ENCODE assay signal across 8 mouse cellular contexts in genomic region chr3:101398071-101398786, GRCm38 (mm10). TPM values are rescaled to one million over a fixed set of nuclear protein-coding genes. Genes with fewer than 3 reads are reported as not detected.
DNase-seq lines count a peak whose midpoint lies in the region; ATAC-seq lines count a peak whose summit lies in the region.

No protein-coding gene starts in this region.

- 11% methylated on average over 12 of the region's 12 CpGs for WGBS in limb, embryonic 12.5 days

- no peak overlapping the region for H3K4me3 ChIP-seq in limb, embryonic 12.5 days (replicated peaks)

- no peaks in the 10 kb centered on the region for H3K36me3 ChIP-seq in limb, embryonic 12.5 days

- peaks cover 97% of the 10 kb centered on the region for H3K4me1 ChIP-seq in limb, embryonic 12.5 days (replicated peaks)

- H3K9ac ChIP-seq in limb, embryonic 12.5 days (replicated peaks), result peak overlapping the region; percentile 32; the same call in 1 of the 2 replicates

- peak; percentile 58 for ATAC-seq in limb, embryonic 12.5 days (ENCODE audit: insufficient number of reproducible peaks, insufficient read depth, low FRiP score, low TSS enrichment, low read depth)
- ATAC-seq in CD4-positive, CD25-positive, alpha-beta regulatory T cell, adult 4 months, result no peak

- peak overlapping the region; percentile 40 for H3K4me2 ChIP-seq in limb, embryonic 12.5 days

- peak overlapping the region; percentile 98 for H3K27ac ChIP-seq in limb, embryonic 12.5 days

- peak; percentile 55 to 67 for DNase-seq in cerebellum, postnatal 10 days
- no peak for DNase-seq in cerebellum, postnatal 36 days
- peak; percentile 41 to 76 for DNase-seq in adrenal gland, postnatal 36 days
- DNase-seq in heart, adult 8-10 months (ENCODE audit: low spot score), result peak; percentile 28
- no peak for DNase-seq in thymus, postnatal 25 days
- DNase-seq in layer of hippocampus, postnatal 14 days (ENCODE audit: low spot score in 2 of 2), result no peak

- H3K27me3 ChIP-seq in limb, embryonic 12.5 days, result no peaks in the 10 kb centered on the region

- H3K9me3 ChIP-seq in limb, embryonic 12.5 days, result no peaks in the 10 kb centered on the region

RNA-seq across cellular contexts. Expression of gene Igsf3, which starts 21.3 kb away (rescaled TPM):
- 1 to 10 TPM; 5.2 to 6.7 TPM for total RNA-seq in adrenal gland, postnatal 36 days (2021)
- total RNA-seq in heart, adult 8-10 months (2022), result 10 to 100 TPM; 10.1 to 12.3 (median 12.0) TPM
- polyA plus RNA-seq in limb, embryonic 12.5 days (2016; fragmentation: Nextera tagmentation; extraction: Ambion mirVana), result 95.2 and 104 TPM in 2 replicates
- 10 to 100 TPM; 33.2 to 35.5 TPM for total RNA-seq in layer of hippocampus, postnatal 14 days (2021)
- polyA plus RNA-seq in CD4-positive, CD25-positive, alpha-beta regulatory T cell, adult 4 months (2017; shearing (Covaris generic)), result 1 to 10 TPM; 3.7 to 4.4 TPM

Comparison
In these comparisons a context has a peak if more than half of its experiments do, and no peak if none do; other contexts are left out.
1. DNase-seq: peak in cerebellum, postnatal 10 days (2 of 2), adrenal gland, postnatal 36 days (2 of 2) and heart, adult 8-10 months (single experiment); none in cerebellum, postnatal 36 days (0 of 2), thymus, postnatal 25 days (single experiment) and layer of hippocampus, postnatal 14 days (0 of 2).